Mouse (Mus musculus): Measurements from ENCODE around the gene Dennd4a.
A peak's percentile ranks its signal among the peaks of the same experiment; 100 is the strongest.

Gene Dennd4a

DNA sequence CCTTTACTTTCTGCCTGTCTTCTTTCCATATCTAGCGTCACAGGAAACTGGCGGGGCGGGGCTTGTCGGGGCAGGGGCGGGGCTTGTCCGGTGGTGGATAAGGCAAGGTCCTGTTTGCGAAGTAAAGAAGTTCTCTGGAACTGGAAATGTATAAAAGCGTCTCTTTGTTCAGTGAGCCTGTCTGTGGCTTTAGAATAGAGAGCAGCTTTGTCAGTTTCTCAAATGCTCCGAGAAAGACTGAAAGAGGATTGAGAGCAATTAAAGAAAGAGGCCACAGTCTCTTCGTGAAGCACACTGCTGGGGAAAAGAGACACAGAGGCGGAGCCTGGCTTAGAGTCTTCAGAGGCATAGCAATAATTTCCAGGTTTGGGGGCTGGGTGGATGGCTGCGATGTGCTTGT, 145.2 kb downstream of the Dennd4a start:
- peak; percentile 6 to 40 for DNase-seq (ENCODE audit: low read depth in 2 of 2, low spot score in 2 of 2)

DNA sequence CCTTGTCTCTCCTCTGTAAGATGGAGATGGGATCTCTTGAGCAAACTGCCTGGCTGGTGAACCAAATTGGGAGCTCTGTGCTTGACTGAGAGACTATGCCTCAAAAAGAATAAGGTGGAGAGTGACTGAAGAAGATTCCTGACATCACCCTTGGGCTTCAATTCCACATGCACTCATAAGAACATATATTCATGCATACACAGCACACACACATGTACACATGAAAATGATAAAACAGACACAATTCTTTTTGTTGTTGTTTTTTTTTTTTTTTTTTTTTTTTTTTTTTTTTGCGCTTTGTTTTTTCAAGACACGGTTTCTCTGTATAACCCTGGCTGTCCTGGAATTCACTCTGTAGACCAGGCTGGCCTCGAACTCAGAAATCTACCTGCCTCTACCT, 146.1 kb downstream of the Dennd4a start:
- DNase-seq (ENCODE audit: low read depth in 2 of 2, low spot score in 2 of 2) = no peak

DNA sequence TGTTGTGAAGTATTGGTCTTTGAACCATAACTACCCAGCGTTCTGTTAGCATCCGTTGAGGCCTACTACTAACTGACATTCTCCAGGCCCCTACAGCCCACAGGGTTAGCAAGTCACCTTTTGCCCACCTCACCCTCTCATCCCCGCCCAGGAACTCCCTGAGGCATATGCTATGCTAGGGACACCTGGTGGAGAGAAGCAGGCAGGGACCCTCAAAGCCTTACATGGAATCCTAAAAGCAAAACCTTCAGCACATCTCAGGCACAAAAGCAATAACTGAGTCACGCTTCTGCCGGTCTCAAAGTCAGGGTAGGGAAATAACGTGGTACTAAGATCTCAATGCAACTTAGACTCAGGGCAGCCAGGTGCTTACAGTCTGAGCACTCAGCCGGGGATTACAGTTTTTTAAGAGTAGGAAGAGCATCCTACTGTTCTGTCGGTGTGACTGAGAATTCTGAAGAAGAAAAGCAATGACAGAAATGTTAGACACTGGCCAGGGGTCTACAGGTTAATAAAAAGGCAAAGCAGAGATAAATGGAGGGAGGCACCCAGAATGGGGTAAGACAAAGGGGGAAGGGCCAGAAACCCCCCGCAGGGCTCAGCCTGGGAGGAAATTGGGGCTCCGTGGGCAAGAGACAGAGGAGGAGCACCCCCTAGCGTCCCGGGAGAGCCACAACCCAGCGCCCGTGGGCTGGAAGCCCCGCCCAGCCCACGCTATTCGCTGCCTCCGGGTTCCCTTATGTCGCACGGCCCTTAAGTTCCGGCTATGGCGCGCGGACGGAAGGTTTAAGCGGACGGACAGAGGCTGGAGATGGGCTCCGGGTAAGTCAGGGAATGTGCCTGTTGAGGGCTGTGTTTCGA, 149.2 kb downstream of the Dennd4a start, which contains the start of gene Ints14:
Gene Ints14, plus strand, starts transcription at position 789 of the 861 bp plus-strand sequence.
- peak; percentile 96 to 98 for DNase-seq (ENCODE audit: low read depth in 2 of 2, low spot score in 2 of 2)

DNA sequence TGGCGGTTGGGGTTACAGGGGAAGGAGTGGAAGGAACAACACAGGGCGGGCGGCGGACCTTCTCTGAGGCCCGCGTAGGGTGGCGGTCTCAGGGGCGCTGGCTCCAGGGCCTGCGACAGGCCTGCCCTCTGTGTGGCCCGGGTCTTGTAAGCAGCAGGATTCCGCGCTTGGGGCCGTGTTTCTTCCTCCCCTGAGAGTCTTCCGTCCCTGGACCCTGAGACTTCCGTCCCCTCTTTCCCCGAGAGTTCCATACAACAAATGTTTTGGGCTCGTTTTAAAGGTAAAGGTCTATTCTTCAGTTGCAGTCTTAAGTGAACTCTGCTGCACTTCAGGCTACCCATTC, 149.8 kb downstream of the Dennd4a start:
- DNase-seq (ENCODE audit: low read depth in 2 of 2, low spot score in 2 of 2) = no peak

All from CD8-positive naive resting alpha-beta T cell, adult 2 months (primary cell).